Mouse (Mus musculus): ENCODE measurements around the gene Spata31d1b. TPM values are rescaled to one million over a fixed set of nuclear protein-coding genes. Genes with fewer than 3 reads are reported as not detected.
A peak's percentile ranks its signal among the peaks of the same experiment; 100 is the strongest.
"Not testable (repeated sequence)": the region's sequence is repeated elsewhere in the genome, so short reads cannot be mapped to it uniquely, and the experiment has no call there.

The Spata31d1b gene
- total RNA-seq (2017) = 0.19 TPM in 1 of 3 replicates, not detected in the others

- not testable (repeated sequence) for ATAC-seq (replicated peaks; ENCODE audit: insufficient number of reproducible peaks, low FRiP score, low TSS enrichment, poor library complexity, severe bottlenecking)
Measured at GRCm38 (mm10) chr13:59711984-59712383, at the start of gene Spata31d1b. Spata31d1b (plus strand) TSS chr13:59712284.

DNA sequence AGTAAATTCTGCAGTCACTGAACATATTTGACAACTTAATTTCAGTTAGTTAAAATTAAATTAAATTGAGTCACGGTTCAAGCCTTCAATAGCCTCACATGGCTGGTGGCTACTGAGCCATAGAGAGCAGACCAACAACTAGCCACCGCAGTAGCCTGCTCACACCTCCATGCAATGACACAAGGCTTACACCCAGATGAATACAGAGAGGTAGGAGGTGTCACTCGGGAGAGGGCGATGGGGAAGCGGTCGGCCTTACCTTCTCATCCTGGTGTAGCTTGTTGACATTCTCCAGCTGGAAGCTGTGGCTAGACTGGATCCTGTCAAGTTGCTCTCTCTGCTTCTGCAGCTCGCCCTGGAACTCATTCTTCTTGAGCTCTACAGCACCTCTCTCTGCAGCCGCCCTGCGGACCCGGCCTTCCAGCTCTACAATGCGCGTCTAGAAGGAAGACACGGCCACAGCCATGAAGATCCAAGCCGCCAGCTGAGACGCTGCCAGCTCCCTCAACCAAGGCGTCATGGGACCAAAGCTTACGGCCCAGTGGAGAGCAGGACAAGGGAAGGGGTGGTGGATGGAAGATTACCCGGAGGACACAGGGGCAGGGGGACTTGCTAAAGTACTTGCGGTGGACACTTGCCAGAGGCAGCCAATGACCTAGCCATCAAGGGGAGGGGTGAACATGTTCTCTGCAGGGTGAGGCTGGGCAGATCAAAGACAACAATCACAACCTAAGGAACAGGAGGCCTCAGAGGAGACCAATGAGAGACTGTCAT is 48.0 kb upstream of the Spata31d1b start:
- ATAC-seq (replicated peaks; ENCODE audit: insufficient number of reproducible peaks, low FRiP score, low TSS enrichment, poor library complexity, severe bottlenecking) = no peak

GRCm38 (mm10) chr13:59667763-59668162 is 44.3 kb upstream of the Spata31d1b start:
- no peak for ATAC-seq (replicated peaks; ENCODE audit: insufficient number of reproducible peaks, low FRiP score, low TSS enrichment, poor library complexity, severe bottlenecking)

DNA sequence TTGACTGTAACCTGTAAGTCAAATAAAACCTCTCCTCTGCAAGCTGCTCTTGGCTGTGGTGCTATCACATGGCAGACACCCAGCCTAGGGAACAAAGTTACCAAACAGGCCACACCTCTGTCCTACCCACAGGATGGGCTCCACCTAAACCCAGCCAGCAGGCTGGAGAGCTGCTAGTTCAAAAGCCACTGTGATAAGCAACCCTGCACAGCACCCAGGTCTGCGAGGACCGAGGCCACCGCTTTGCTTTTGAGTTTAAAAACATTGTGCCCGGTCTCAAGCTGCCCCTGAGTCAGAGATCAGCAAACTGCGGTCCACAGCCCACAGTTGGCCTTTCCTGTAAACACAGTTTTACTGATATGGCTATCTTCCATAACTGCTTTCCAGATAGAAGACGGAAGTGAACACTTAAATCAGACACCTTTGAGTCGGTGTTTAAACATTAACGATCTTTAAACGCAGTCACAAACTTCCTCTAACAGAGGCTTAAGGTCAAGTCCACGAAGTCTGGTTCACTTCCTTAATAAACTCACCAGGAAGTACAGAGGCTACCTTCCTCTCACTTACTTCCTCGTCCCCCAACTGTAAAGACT is 43.5 kb upstream of the Spata31d1b start:
- peak; percentile 72 for ATAC-seq (replicated peaks; ENCODE audit: insufficient number of reproducible peaks, low FRiP score, low TSS enrichment, poor library complexity, severe bottlenecking)

DNA sequence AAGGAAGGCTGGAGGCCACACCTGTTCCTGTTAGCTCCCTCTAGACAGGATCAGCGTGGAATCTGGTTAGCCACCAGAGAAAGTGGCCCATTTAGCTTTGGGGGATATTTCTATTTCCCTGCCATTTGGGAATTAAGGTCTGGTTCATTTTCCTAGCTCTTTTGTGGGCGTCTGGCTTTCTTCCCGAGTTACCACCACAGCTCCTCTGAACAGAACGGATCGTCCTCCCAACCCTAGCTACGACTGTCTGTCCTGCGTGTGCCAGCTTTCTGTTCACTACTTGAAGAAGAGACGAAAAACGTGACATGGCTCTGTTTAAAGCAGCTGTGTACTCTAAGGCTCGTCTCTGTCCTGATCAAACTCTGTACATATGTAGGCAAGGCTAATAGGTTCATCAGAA is 42.1 kb upstream of the Spata31d1b start:
- no peak for ATAC-seq (replicated peaks; ENCODE audit: insufficient number of reproducible peaks, low FRiP score, low TSS enrichment, poor library complexity, severe bottlenecking)

DNA sequence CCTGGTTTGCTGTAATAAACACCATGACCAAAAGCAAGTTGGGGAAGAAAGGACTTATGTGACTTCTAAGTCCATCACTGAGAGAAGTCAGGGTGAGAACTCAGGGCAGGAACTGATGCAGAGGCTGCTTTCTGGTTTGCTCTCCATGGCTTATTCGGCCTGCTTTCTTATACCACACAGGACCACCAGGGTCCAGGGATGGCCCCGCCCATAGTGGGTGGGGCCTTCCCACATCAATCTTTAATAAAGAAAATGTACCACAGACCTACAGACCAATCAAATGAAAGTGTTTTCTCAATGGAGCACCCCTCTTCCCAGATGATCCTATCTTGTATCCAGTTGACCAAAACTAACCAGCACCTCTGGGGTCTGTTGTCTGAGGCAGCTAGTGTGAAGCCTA is 40.6 kb upstream of the Spata31d1b start:
- no peak for ATAC-seq (replicated peaks; ENCODE audit: insufficient number of reproducible peaks, low FRiP score, low TSS enrichment, poor library complexity, severe bottlenecking)

- no peak for ATAC-seq (replicated peaks; ENCODE audit: insufficient number of reproducible peaks, low FRiP score, low TSS enrichment, poor library complexity, severe bottlenecking)
Measured at GRCm38 (mm10) chr13:59672248-59672647, 39.8 kb upstream of the Spata31d1b start.

GRCm38 (mm10) chr13:59673597-59673996 is 38.5 kb upstream of the Spata31d1b start:
- no peak for ATAC-seq (replicated peaks; ENCODE audit: insufficient number of reproducible peaks, low FRiP score, low TSS enrichment, poor library complexity, severe bottlenecking)

DNA sequence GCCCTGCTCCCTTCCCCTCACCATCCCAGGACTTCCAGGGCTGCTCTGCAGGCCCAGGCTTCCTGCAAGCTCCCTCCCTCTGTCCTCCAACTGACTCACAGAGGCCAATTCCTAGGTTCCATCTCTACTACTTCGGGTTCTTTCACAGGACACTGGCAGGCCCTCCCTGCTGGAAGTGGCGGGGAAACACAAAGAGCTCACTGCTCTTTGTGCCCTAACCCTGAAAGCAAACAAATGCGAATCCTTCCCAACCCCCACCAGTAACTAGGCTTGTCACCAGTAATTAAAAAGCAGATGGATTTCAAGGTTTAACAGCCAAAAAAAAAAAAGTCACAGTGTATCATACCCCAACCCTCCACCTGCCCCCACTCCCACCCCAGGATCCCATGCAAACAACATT is 37.9 kb upstream of the Spata31d1b start:
- no peak for ATAC-seq (replicated peaks; ENCODE audit: insufficient number of reproducible peaks, low FRiP score, low TSS enrichment, poor library complexity, severe bottlenecking)

DNA sequence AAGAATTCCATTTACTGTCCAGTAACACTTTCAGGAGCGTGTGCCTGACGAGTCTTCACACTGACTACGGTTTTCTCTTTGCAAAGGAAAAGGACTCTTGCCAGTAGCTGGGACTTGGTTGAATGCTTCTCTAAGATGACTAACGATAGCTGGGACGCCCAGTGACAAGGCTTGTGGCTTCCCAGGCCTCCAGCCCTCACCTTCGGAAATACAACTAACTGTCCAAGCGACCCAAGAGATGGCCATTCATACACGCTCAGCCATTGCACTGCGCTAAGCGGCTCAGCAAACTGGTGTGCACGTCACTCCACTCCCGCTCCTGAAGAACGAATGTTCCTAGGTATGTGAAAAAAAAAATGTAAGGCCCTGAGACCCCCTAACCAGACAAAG is 37.3 kb upstream of the Spata31d1b start:
- ATAC-seq (replicated peaks; ENCODE audit: insufficient number of reproducible peaks, low FRiP score, low TSS enrichment, poor library complexity, severe bottlenecking) = no peak

- no peak for ATAC-seq (replicated peaks; ENCODE audit: insufficient number of reproducible peaks, low FRiP score, low TSS enrichment, poor library complexity, severe bottlenecking)
Measured at GRCm38 (mm10) chr13:59675151-59676011, 36.7 kb upstream of the Spata31d1b start, which contains the start of gene Golm1. Golm1 (minus strand) TSS chr13:59675811.

- ATAC-seq (replicated peaks; ENCODE audit: insufficient number of reproducible peaks, low FRiP score, low TSS enrichment, poor library complexity, severe bottlenecking) = peak; percentile 33; the same call in 1 of the 2 replicates
Measured at GRCm38 (mm10) chr13:59676316-59677229, 35.5 kb upstream of the Spata31d1b start.

- no peak for ATAC-seq (replicated peaks; ENCODE audit: insufficient number of reproducible peaks, low FRiP score, low TSS enrichment, poor library complexity, severe bottlenecking)
Measured at GRCm38 (mm10) chr13:59679306-59679705, 32.8 kb upstream of the Spata31d1b start.

GRCm38 (mm10) chr13:59679908-59680307 is 32.2 kb upstream of the Spata31d1b start:
- ATAC-seq (replicated peaks; ENCODE audit: insufficient number of reproducible peaks, low FRiP score, low TSS enrichment, poor library complexity, severe bottlenecking) = no peak

GRCm38 (mm10) chr13:59682629-59683028 is 29.5 kb upstream of the Spata31d1b start:
- no peak for ATAC-seq (replicated peaks; ENCODE audit: insufficient number of reproducible peaks, low FRiP score, low TSS enrichment, poor library complexity, severe bottlenecking)

DNA sequence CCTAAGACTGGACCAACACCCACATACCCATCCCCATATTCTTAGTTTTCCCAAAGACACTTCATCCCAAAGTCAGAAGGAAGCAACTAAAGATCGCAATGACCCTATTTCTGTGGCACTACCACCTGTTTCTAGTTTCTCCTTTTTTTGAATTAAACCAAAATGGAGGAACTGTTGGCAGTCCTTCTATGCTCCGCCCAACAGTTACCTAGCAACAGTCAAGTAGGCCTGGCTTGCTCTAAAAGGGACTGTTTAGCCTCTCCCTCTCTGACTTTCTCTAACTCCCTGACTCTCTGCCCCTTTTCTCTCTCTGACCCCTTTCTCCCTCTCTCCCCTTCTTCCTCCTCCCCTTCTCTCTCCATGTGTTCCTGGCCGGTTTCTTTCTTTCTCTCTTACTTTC is 26.8 kb upstream of the Spata31d1b start:
- ATAC-seq (replicated peaks; ENCODE audit: insufficient number of reproducible peaks, low FRiP score, low TSS enrichment, poor library complexity, severe bottlenecking) = no peak

DNA sequence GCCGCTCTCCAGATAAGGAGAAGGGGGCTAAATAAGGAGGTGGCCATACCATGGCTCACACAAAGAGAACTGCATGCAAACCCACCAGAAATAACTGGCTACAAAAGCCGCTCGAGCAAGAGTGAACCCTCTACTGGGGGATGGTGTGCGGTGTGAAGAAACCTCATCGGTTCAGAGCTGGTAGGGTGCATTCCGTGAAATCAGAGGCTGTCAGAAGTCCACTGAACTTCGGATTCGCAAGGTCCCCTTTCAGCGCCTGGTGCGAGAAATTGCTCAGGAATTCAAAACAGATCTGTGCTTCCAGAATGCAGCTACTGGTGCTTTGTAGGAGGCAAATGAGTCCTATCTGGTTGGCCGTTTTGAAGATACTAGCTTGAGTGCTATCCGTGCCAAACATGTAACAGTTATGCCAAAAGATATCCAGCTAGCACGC is 23.7 kb upstream of the Spata31d1b start:
- no peak for ATAC-seq (replicated peaks; ENCODE audit: insufficient number of reproducible peaks, low FRiP score, low TSS enrichment, poor library complexity, severe bottlenecking)

GRCm38 (mm10) chr13:59689313-59689712 is 22.8 kb upstream of the Spata31d1b start:
- no peak for ATAC-seq (replicated peaks; ENCODE audit: insufficient number of reproducible peaks, low FRiP score, low TSS enrichment, poor library complexity, severe bottlenecking)
